Mouse (Mus musculus): ENCODE results near the gene Ptms. TPM values are rescaled to one million over a fixed set of nuclear protein-coding genes. Genes with fewer than 3 reads are reported as not detected.
"Not testable (repeated sequence)": the region's sequence is repeated elsewhere in the genome, so short reads cannot be mapped to it uniquely, and the experiment has no call there.

Ptms gene
- polyA plus RNA-seq, 1 experiment from 2014 or later, result 718 TPM

GRCm38 (mm10) chr6:124900056-124900800 is 19.7 kb downstream of the Ptms start:
- peaks cover 8% of the 10 kb centered on the region for H3K4me1 ChIP-seq
- no peak for ATAC-seq (ENCODE audit: low FRiP score, low read depth)
- H3K27ac ChIP-seq, result no peak overlapping the region
- H3K9me3 ChIP-seq, result no peaks in the 10 kb centered on the region
- no peak overlapping the region for H3K4me3 ChIP-seq
- H3K9ac ChIP-seq, result no peak overlapping the region
- no peak overlapping the region for H3K4me2 ChIP-seq (replicated peaks)
- WGBS, result 56% methylated on average over 8 of the region's 8 CpGs
- no peaks in the 10 kb centered on the region for H3K27me3 ChIP-seq (replicated peaks)
- no peaks in the 10 kb centered on the region for H3K36me3 ChIP-seq

GRCm38 (mm10) chr6:124898359-124898758 is 21.5 kb downstream of the Ptms start:
- Histone ChIP-seq H3K4me2 (replicated peaks) (no peak overlapping the region), H3K36me3 (no peaks in the 10 kb centered on the region), H3K9me3 (no peaks in the 10 kb centered on the region), H3K27ac (no peak overlapping the region), H3K4me3 (no peak overlapping the region), H3K27me3 (replicated peaks) (no peaks in the 10 kb centered on the region), H3K4me1 (no peaks in the 10 kb centered on the region), H3K9ac (no peak overlapping the region)
- 51% methylated on average over 3 of the region's 3 CpGs for WGBS
- no peak for ATAC-seq (ENCODE audit: low FRiP score, low read depth)

- WGBS, result 91% methylated on average over 2 of the region's 2 CpGs
- ATAC-seq (ENCODE audit: low FRiP score, low read depth), result not testable (repeated sequence)
Measured at GRCm38 (mm10) chr6:124894113-124894512, 25.8 kb downstream of the Ptms start.

GRCm38 (mm10) chr6:124890997-124891396 is 28.9 kb downstream of the Ptms start:
- no peaks in the 10 kb centered on the region for H3K4me1 ChIP-seq
- H3K27ac ChIP-seq, result no peak overlapping the region
- no peaks in the 10 kb centered on the region for H3K27me3 ChIP-seq (replicated peaks)
- H3K36me3 ChIP-seq, result no peaks in the 10 kb centered on the region
- 58% methylated on average over 6 of the region's 6 CpGs for WGBS
- H3K4me3 ChIP-seq, result no peak overlapping the region
- no peak overlapping the region for H3K9ac ChIP-seq
- H3K9me3 ChIP-seq, result no peaks in the 10 kb centered on the region
- H3K4me2 ChIP-seq (replicated peaks), result no peak overlapping the region
- no peak for ATAC-seq (ENCODE audit: low FRiP score, low read depth)

More at GRCm38 (mm10) chr6:124894113-124894512, 25.8 kb downstream of the Ptms start:
- not testable (repeated sequence) for H3K27me3 ChIP-seq (replicated peaks); H3K4me3 ChIP-seq; H3K4me1 ChIP-seq; H3K9me3 ChIP-seq; H3K9ac ChIP-seq; H3K27ac ChIP-seq; H3K36me3 ChIP-seq; H3K4me2 ChIP-seq (replicated peaks)

- Histone ChIP-seq H3K27me3 (replicated peaks) (no peaks in the 10 kb centered on the region), H3K4me1 (no peaks in the 10 kb centered on the region), H3K27ac (no peak overlapping the region), H3K9me3 (no peaks in the 10 kb centered on the region), H3K4me3 (no peak overlapping the region), H3K36me3 (no peaks in the 10 kb centered on the region), H3K9ac (no peak overlapping the region), H3K4me2 (replicated peaks) (no peak overlapping the region)
- 90% methylated on average over 6 of the region's 6 CpGs for WGBS
- ATAC-seq (ENCODE audit: low FRiP score, low read depth), result no peak
Measured at GRCm38 (mm10) chr6:124888555-124889125, 31.3 kb downstream of the Ptms start.

- H3K36me3 ChIP-seq, result no peaks in the 10 kb centered on the region
- H3K4me3 ChIP-seq, result no peak within 1 kb of the TSS
- ATAC-seq (ENCODE audit: low FRiP score, low read depth), result no peak
- WGBS, result 88% methylated on average over 9 of the region's 9 CpGs
- no peak within 1 kb of the TSS for H3K9ac ChIP-seq
- H3K9me3 ChIP-seq, result no peaks in the 10 kb centered on the region
- no peak within 1 kb of the TSS for H3K4me2 ChIP-seq (replicated peaks)
- H3K27me3 ChIP-seq (replicated peaks), result no peaks in the 10 kb centered on the region
- no peak within 1 kb of the TSS for H3K27ac ChIP-seq
- no peaks in the 10 kb centered on the region for H3K4me1 ChIP-seq
Measured at GRCm38 (mm10) chr6:124887986-124888385, 31.9 kb downstream of the Ptms start, which contains the start of gene Cd4. Gene Cd4 (minus strand): TSS chr6:124888221.

GRCm38 (mm10) chr6:124885956-124886381 is 33.9 kb downstream of the Ptms start:
- H3K36me3 ChIP-seq, result no peaks in the 10 kb centered on the region
- H3K27ac ChIP-seq, result no peak overlapping the region
- no peaks in the 10 kb centered on the region for H3K4me1 ChIP-seq
- 95% methylated on average over 8 of the region's 8 CpGs for WGBS
- H3K9me3 ChIP-seq, result no peaks in the 10 kb centered on the region
- ATAC-seq (ENCODE audit: low FRiP score, low read depth), result no peak
- no peak overlapping the region for H3K9ac ChIP-seq
- H3K4me2 ChIP-seq (replicated peaks), result no peak overlapping the region
- no peaks in the 10 kb centered on the region for H3K27me3 ChIP-seq (replicated peaks)
- no peak overlapping the region for H3K4me3 ChIP-seq

- Histone ChIP-seq H3K4me1 (no peaks in the 10 kb centered on the region), H3K36me3 (no peaks in the 10 kb centered on the region), H3K9ac (no peak overlapping the region), H3K4me2 (replicated peaks) (no peak overlapping the region), H3K27ac (no peak overlapping the region), H3K27me3 (replicated peaks) (no peaks in the 10 kb centered on the region), H3K9me3 (no peaks in the 10 kb centered on the region), H3K4me3 (no peak overlapping the region)
- 76% methylated on average over 10 of the region's 10 CpGs for WGBS
- ATAC-seq (ENCODE audit: low FRiP score, low read depth), result no peak
Measured at GRCm38 (mm10) chr6:124884714-124885500, 35.0 kb downstream of the Ptms start.

GRCm38 (mm10) chr6:124883351-124883750 is 36.6 kb downstream of the Ptms start:
- Histone ChIP-seq H3K4me1 (no peaks in the 10 kb centered on the region), H3K4me3 (no peak overlapping the region), H3K9me3 (no peaks in the 10 kb centered on the region), H3K36me3 (no peaks in the 10 kb centered on the region), H3K27ac (no peak overlapping the region), H3K27me3 (replicated peaks) (no peaks in the 10 kb centered on the region), H3K4me2 (replicated peaks) (no peak overlapping the region), H3K9ac (no peak overlapping the region)
- WGBS, result 85% methylated on average over 10 of the region's 10 CpGs
- ATAC-seq (ENCODE audit: low FRiP score, low read depth), result no peak

GRCm38 (mm10) chr6:124881821-124882220 is 38.1 kb downstream of the Ptms start:
- no peak overlapping the region for H3K9ac ChIP-seq
- H3K4me2 ChIP-seq (replicated peaks), result no peak overlapping the region
- H3K27me3 ChIP-seq (replicated peaks), result no peaks in the 10 kb centered on the region
- no peaks in the 10 kb centered on the region for H3K9me3 ChIP-seq
- no peaks in the 10 kb centered on the region for H3K36me3 ChIP-seq
- no peak for ATAC-seq (ENCODE audit: low FRiP score, low read depth)
- WGBS, result 93% methylated on average over 9 of the region's 9 CpGs
- no peak overlapping the region for H3K4me3 ChIP-seq
- no peak overlapping the region for H3K27ac ChIP-seq
- H3K4me1 ChIP-seq, result no peaks in the 10 kb centered on the region

- Histone ChIP-seq H3K27ac (no peak overlapping the region), H3K4me1 (no peaks in the 10 kb centered on the region), H3K4me2 (replicated peaks) (no peak overlapping the region), H3K4me3 (no peak overlapping the region), H3K36me3 (no peaks in the 10 kb centered on the region), H3K27me3 (replicated peaks) (no peaks in the 10 kb centered on the region), H3K9me3 (no peaks in the 10 kb centered on the region), H3K9ac (no peak overlapping the region)
- no peak for ATAC-seq (ENCODE audit: low FRiP score, low read depth)
- 60% methylated on average over 6 of the region's 6 CpGs for WGBS
Measured at GRCm38 (mm10) chr6:124879390-124879789, 40.5 kb downstream of the Ptms start.

GRCm38 (mm10) chr6:124874348-124874747 is 45.6 kb downstream of the Ptms start:
- no peak for ATAC-seq (ENCODE audit: low FRiP score, low read depth)
- Histone ChIP-seq H3K27me3 (replicated peaks) (no peaks in the 10 kb centered on the region), H3K9ac (no peak overlapping the region), H3K4me2 (replicated peaks) (no peak overlapping the region), H3K27ac (no peak overlapping the region), H3K4me3 (no peak overlapping the region), H3K4me1 (no peaks in the 10 kb centered on the region), H3K9me3 (no peaks in the 10 kb centered on the region), H3K36me3 (no peaks in the 10 kb centered on the region)
- 57% methylated on average over 3 of the region's 3 CpGs for WGBS

Measured in neural tube, embryonic 12.5 days (tissue).